Mouse (Mus musculus): ENCODE measurements at regions not wholly inside any gene's neighbourhood (a gene's known extent, or its start where the extent isn't known, plus 50 kb on each side); places are given as distances from the start of the nearest gene placed in this dataset.
"Not testable (repeated sequence)": the region's sequence is repeated elsewhere in the genome, so short reads cannot be mapped to it uniquely, and the experiment has no call there.

DNA sequence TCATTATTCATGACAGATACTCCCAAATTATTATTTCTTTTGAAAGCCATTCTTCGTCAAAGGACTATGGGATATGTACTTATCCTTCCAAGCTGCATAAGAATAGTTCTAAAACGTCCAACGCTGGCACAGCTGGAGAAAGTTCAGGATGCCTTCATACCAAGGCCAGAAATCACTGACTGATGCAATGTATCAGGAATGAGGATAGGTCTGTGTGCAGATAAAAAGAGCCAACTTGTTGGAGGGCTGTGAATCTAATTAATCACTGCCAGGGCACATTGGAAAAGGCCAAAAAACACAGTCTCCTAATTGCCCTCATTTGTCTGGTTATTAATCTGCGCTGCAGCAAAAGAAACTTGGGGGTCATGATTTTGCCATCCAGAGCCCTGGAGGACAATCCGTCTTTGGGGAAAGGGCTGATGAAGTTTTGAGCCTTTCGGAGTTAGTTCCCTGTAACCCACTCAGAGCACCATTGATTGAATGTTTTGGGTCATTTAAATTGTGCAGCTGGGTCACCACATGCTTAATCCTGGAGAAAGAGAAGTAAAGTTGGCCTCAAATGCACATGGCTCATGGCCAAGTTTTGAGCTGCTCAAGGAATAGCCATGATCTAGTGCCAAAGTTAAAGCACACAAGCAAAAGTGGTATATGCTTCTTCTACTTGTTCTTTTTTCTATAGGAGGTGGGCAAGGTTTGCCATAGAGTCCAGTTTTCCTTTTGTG is 248.0 kb upstream of the Sfrp2 start:
- Histone ChIP-seq H3K27ac (no peak overlapping the region), H3K4me3 (no peak overlapping the region)
- no peak for TF ChIP-seq CTCF (IDR thresholded peaks at IDR 0.05)
- no peak for DNase-seq
- intact Hi-C loops (cut with DNase I) = no loop called here

- H3K27ac ChIP-seq = no peak overlapping the region
- H3K4me3 ChIP-seq = no peak overlapping the region
- no peak for TF ChIP-seq CTCF (IDR thresholded peaks at IDR 0.05)
- DNase-seq = no peak
- intact Hi-C loops (cut with DNase I) = no loop called here
These were observed 235.8 kb upstream of the Sfrp2 start for GRCm38 (mm10) chr3:83530243-83530847.

GRCm38 (mm10) chr3:83536624-83537023 is 229.5 kb upstream of the Sfrp2 start:
- intact Hi-C loops (cut with DNase I); H3K27ac ChIP-seq; DNase-seq; H3K4me3 ChIP-seq: not testable (repeated sequence)

- intact Hi-C loops (cut with DNase I) = no loop called here
- H3K27ac ChIP-seq = no peak overlapping the region
- no peak overlapping the region for H3K4me3 ChIP-seq
- no peak for TF ChIP-seq CTCF (IDR thresholded peaks at IDR 0.05)
- DNase-seq = no peak
These were observed 228.9 kb upstream of the Sfrp2 start for GRCm38 (mm10) chr3:83537231-83537630.

GRCm38 (mm10) chr3:83537711-83538110 is 228.4 kb upstream of the Sfrp2 start:
- no peak overlapping the region for H3K4me3 ChIP-seq
- no peak overlapping the region for H3K27ac ChIP-seq
- no peak for DNase-seq
- intact Hi-C loops (cut with DNase I) = no loop called here
- TF ChIP-seq CTCF (IDR thresholded peaks at IDR 0.05) = no peak

- H3K4me3 ChIP-seq = no peak overlapping the region
These were observed 227.2 kb upstream of the Sfrp2 start for GRCm38 (mm10) chr3:83538898-83539297.

GRCm38 (mm10) chr3:83540997-83541932 is 224.9 kb upstream of the Sfrp2 start:
- H3K27ac ChIP-seq = no peak overlapping the region

More at GRCm38 (mm10) chr3:83538898-83539297, 227.2 kb upstream of the Sfrp2 start:
- no peak for TF ChIP-seq CTCF (IDR thresholded peaks at IDR 0.05)
- H3K27ac ChIP-seq = no peak overlapping the region
- intact Hi-C loops (cut with DNase I) = no loop called here
- no peak for DNase-seq

GRCm38 (mm10) chr3:83552516-83553139 is 213.5 kb upstream of the Sfrp2 start:
- DNase-seq = no peak
- Histone ChIP-seq H3K27ac (no peak overlapping the region), H3K4me3 (no peak overlapping the region)
- intact Hi-C loops (cut with DNase I) = no loop called here
- TF ChIP-seq CTCF (IDR thresholded peaks at IDR 0.05) = no peak

More at GRCm38 (mm10) chr3:83540997-83541932, 224.9 kb upstream of the Sfrp2 start:
- DNase-seq = no peak
- intact Hi-C loops (cut with DNase I) = no loop called here
- H3K4me3 ChIP-seq = no peak overlapping the region
- no peak for TF ChIP-seq CTCF (IDR thresholded peaks at IDR 0.05)

GRCm38 (mm10) chr3:83553858-83554257 is 212.3 kb upstream of the Sfrp2 start:
- intact Hi-C loops (cut with DNase I) = no loop called here
- Histone ChIP-seq H3K27ac (no peak overlapping the region), H3K4me3 (no peak overlapping the region)
- no peak for TF ChIP-seq CTCF (IDR thresholded peaks at IDR 0.05)
- DNase-seq = no peak

GRCm38 (mm10) chr3:83556788-83557515 is 209.2 kb upstream of the Sfrp2 start:
- DNase-seq = no peak
- no peak for TF ChIP-seq CTCF (IDR thresholded peaks at IDR 0.05)
- Histone ChIP-seq H3K4me3 (no peak overlapping the region), H3K27ac (no peak overlapping the region)
- intact Hi-C loops (cut with DNase I) = no loop called here

- DNase-seq = no peak
- Histone ChIP-seq H3K27ac (no peak overlapping the region), H3K4me3 (no peak overlapping the region)
- no peak for TF ChIP-seq CTCF (IDR thresholded peaks at IDR 0.05)
- intact Hi-C loops (cut with DNase I) = no loop called here
These were observed 204.1 kb upstream of the Sfrp2 start for GRCm38 (mm10) chr3:83562026-83562425.

GRCm38 (mm10) chr3:83575526-83575925 is 190.6 kb upstream of the Sfrp2 start:
- intact Hi-C loops (cut with DNase I) = no loop called here
- TF ChIP-seq CTCF (IDR thresholded peaks at IDR 0.05) = no peak
- no peak overlapping the region for H3K27ac ChIP-seq
- no peak overlapping the region for H3K4me3 ChIP-seq
- no peak for DNase-seq
